ENCODE assay signal across 13 mouse cellular contexts in genomic region chr5:99279016-99279757, GRCm38 (mm10).
DNase-seq lines count a peak whose midpoint lies in the region; ATAC-seq and TF ChIP-seq lines count a peak whose summit lies in the region.
"Had no signal": no experiment of that assay in that cellular context is flagged by ENCODE, and none has a peak within 500 bp of the region (broad histone marks: within the 10 kb centered on the region; RNA-seq: fewer than 3 reads in every experiment).

No protein-coding gene starts in this region.

- no peak overlapping the region for H3K4me2 ChIP-seq in forebrain, embryonic 13.5 days
- no peak overlapping the region for H3K4me2 ChIP-seq in forebrain, embryonic 11.5 days (ENCODE audit: low read depth, low read length, severe bottlenecking)
- H3K4me2 ChIP-seq in liver, postnatal 0 days (ENCODE audit: low read depth, low read length): no peak overlapping the region
- no peak overlapping the region for H3K4me2 ChIP-seq in forebrain, embryonic 15.5 days (replicated peaks)
- H3K4me2 ChIP-seq: midbrain, embryonic 12.5 days had no signal

- H3K27ac ChIP-seq in forebrain, embryonic 13.5 days: peak overlapping the region; percentile 81
- H3K27ac ChIP-seq in forebrain, embryonic 11.5 days (ENCODE audit: low read depth, low read length): no peak overlapping the region
- H3K27ac ChIP-seq in liver, postnatal 0 days (ENCODE audit: low read depth): no peak overlapping the region
- peak overlapping the region; percentile 72 for H3K27ac ChIP-seq in forebrain, embryonic 15.5 days (replicated peaks)
- H3K27ac ChIP-seq: midbrain, embryonic 12.5 days had no signal

- 40% methylated on average over 9 of the region's 9 CpGs for WGBS in forebrain, embryonic 13.5 days
- WGBS in forebrain, embryonic 11.5 days: 78% methylated on average over 9 of the region's 9 CpGs
- 46% methylated on average over 9 of the region's 9 CpGs for WGBS in liver, postnatal 0 days (ENCODE audit: insufficient replicate concordance)
- WGBS in forebrain, embryonic 15.5 days: 34% methylated on average over 9 of the region's 9 CpGs

- ATAC-seq in forebrain, embryonic 13.5 days: peak; percentile 29
- no peak for ATAC-seq in forebrain, embryonic 11.5 days (replicated peaks; ENCODE audit: low FRiP score)
- peak; percentile 66 for ATAC-seq in liver, postnatal 0 days
- ATAC-seq in forebrain, embryonic 15.5 days (replicated peaks): peak; percentile 42
- ATAC-seq: CD4-positive, CD25-positive, alpha-beta regulatory T cell, adult 4 months had no signal

- no peaks in the 10 kb centered on the region for H3K36me3 ChIP-seq in forebrain, embryonic 13.5 days (ENCODE audit: poor library complexity, severe bottlenecking)
- no peaks in the 10 kb centered on the region for H3K36me3 ChIP-seq in forebrain, embryonic 11.5 days (ENCODE audit: control insufficient read depth, insufficient read depth, low read length)
- H3K36me3 ChIP-seq in liver, postnatal 0 days (replicated peaks; ENCODE audit: insufficient read depth, low read length): no peaks in the 10 kb centered on the region
- no peaks in the 10 kb centered on the region for H3K36me3 ChIP-seq in forebrain, embryonic 15.5 days
- H3K36me3 ChIP-seq: midbrain, embryonic 12.5 days had no signal

- H3K4me1 ChIP-seq in forebrain, embryonic 13.5 days: peaks cover 55% of the 10 kb centered on the region
- peaks cover 2% of the 10 kb centered on the region; the same call in 1 of the 2 replicates for H3K4me1 ChIP-seq in forebrain, embryonic 11.5 days (replicated peaks; ENCODE audit: control insufficient read depth, insufficient read depth, low read length)
- H3K4me1 ChIP-seq in liver, postnatal 0 days (ENCODE audit: insufficient read depth): peaks cover 6% of the 10 kb centered on the region; the same call in 1 of the 2 replicates
- H3K4me1 ChIP-seq in forebrain, embryonic 15.5 days: peaks cover 25% of the 10 kb centered on the region

- no peak for TF ChIP-seq EP300 in liver, postnatal 0 days (IDR thresholded peaks at IDR 0.05; ENCODE audit: low read depth)

- H3K9me3 ChIP-seq in forebrain, embryonic 13.5 days (replicated peaks): no peaks in the 10 kb centered on the region
- H3K9me3 ChIP-seq in forebrain, embryonic 11.5 days (ENCODE audit: control insufficient read depth, low read length): no peaks in the 10 kb centered on the region
- H3K9me3 ChIP-seq in liver, postnatal 0 days (ENCODE audit: low read length): no peaks in the 10 kb centered on the region
- no peaks in the 10 kb centered on the region for H3K9me3 ChIP-seq in forebrain, embryonic 15.5 days
- H3K9me3 ChIP-seq: midbrain, embryonic 12.5 days had no signal

- H3K27me3 ChIP-seq in forebrain, embryonic 13.5 days: 0 out of 2 replicates have a peak, but pooled peaks cover 6% of the 10 kb centered on the region
- no peaks in the 10 kb centered on the region for H3K27me3 ChIP-seq in forebrain, embryonic 11.5 days (ENCODE audit: control insufficient read depth, insufficient read depth, low read length)
- no peaks in the 10 kb centered on the region for H3K27me3 ChIP-seq in liver, postnatal 0 days (ENCODE audit: insufficient read depth, low read length)
- no peaks in the 10 kb centered on the region for H3K27me3 ChIP-seq in forebrain, embryonic 15.5 days

- no peak overlapping the region for H3K4me3 ChIP-seq in forebrain, embryonic 13.5 days
- H3K4me3 ChIP-seq in forebrain, embryonic 11.5 days (ENCODE audit: low read depth, low read length): no peak overlapping the region
- no peak overlapping the region for H3K4me3 ChIP-seq in liver, postnatal 0 days (ENCODE audit: low read depth, low read length)
- no peak overlapping the region for H3K4me3 ChIP-seq in forebrain, embryonic 15.5 days
- H3K4me3 ChIP-seq: midbrain, embryonic 12.5 days had no signal

- DNase-seq in forebrain, embryonic 11.5 days (ENCODE audit: low spot score): no peak
- DNase-seq in liver, postnatal 0 days: peak; percentile 71
- no peak for DNase-seq in liver
- DNase-seq in mesoderm, embryonic 11.5 days (ENCODE audit: low read depth, low spot score): peak; percentile 23
- no peak for DNase-seq in ovary, postnatal 36 days (ENCODE audit: low spot score)
- DNase-seq: cerebellum, adult 8-10 months; gastrocnemius, postnatal 25 days; kidney, adult 2 months; thymus, adult 2 months had no signal

- TF ChIP-seq CTCF in liver, postnatal 0 days (IDR thresholded peaks at IDR 0.05; ENCODE audit: low read depth): no peak

- no peak overlapping the region for H3K9ac ChIP-seq in forebrain, embryonic 13.5 days
- H3K9ac ChIP-seq in forebrain, embryonic 11.5 days (ENCODE audit: low read length): no peak overlapping the region
- H3K9ac ChIP-seq in liver, postnatal 0 days (replicated peaks): no peak overlapping the region
- H3K9ac ChIP-seq in forebrain, embryonic 15.5 days (replicated peaks): no peak overlapping the region
- H3K9ac ChIP-seq: midbrain, embryonic 12.5 days had no signal

Comparison
In these comparisons a context has a peak if more than half of its experiments do, and no peak if none do; other contexts are left out.
1. H3K27ac ChIP-seq: peak in forebrain, embryonic 13.5 days (single experiment) and forebrain, embryonic 15.5 days (single experiment); none in forebrain, embryonic 11.5 days (single experiment) and liver, postnatal 0 days (single experiment).
2. DNase-seq: peak in liver, postnatal 0 days (single experiment) and mesoderm, embryonic 11.5 days (single experiment); none in forebrain, embryonic 11.5 days (single experiment), liver (single experiment) and ovary, postnatal 36 days (single experiment).